Mouse (Mus musculus): ENCODE results near the gene Ugt1a6a. TPM values are rescaled to one million over a fixed set of nuclear protein-coding genes. Genes with fewer than 3 reads are reported as not detected.
"Not testable (repeated sequence)": the region's sequence is repeated elsewhere in the genome, so short reads cannot be mapped to it uniquely, and the experiment has no call there.

Ugt1a6a gene
- total RNA-seq (2021): 1 to 10 TPM in 1 of 2 experiments, under 1 TPM in 1; 0.90 to 1.4 TPM
- long read RNA-seq, experiment 1, partial matches to known transcripts: 0 of 2 reads
- long read RNA-seq, experiment 1, other reads (novel, unspliced or antisense): 0 of 2 reads
- long read RNA-seq, experiment 2, partial matches to known transcripts: 0 of 3 reads
- long read RNA-seq, experiment 2, other reads (novel, unspliced or antisense): 0 of 3 reads

GRCm38 (mm10) chr1:88134457-88135011 lies at the start of gene Ugt1a6a:
TSS of gene Ugt1a6a (plus strand) at chr1:88134809.
- not testable (repeated sequence) for DNase-seq

GRCm38 (mm10) chr1:88086125-88086524 lies 48.5 kb upstream of the Ugt1a6a start:
- DNase-seq: no peak

- DNase-seq: no peak
Measured at GRCm38 (mm10) chr1:88087513-88087912, 47.1 kb upstream of the Ugt1a6a start, which contains the start of gene Ugt1a8. TSS of gene Ugt1a8 (plus strand) at chr1:88087813.

- no peak for DNase-seq
Measured at GRCm38 (mm10) chr1:88092341-88092740, 42.3 kb upstream of the Ugt1a6a start.

GRCm38 (mm10) chr1:88094270-88094676 lies 40.3 kb upstream of the Ugt1a6a start:
- not testable (repeated sequence) for DNase-seq

- peak; percentile 7 for DNase-seq
Measured at GRCm38 (mm10) chr1:88094941-88095492, 39.6 kb upstream of the Ugt1a6a start, which contains the start of gene Ugt1a7c. TSS of gene Ugt1a7c (plus strand) at chr1:88095062.

GRCm38 (mm10) chr1:88098546-88098945 lies 36.1 kb upstream of the Ugt1a6a start:
- DNase-seq: not testable (repeated sequence)

- DNase-seq: not testable (repeated sequence)
Measured at GRCm38 (mm10) chr1:88099691-88100090, 34.9 kb upstream of the Ugt1a6a start.

- DNase-seq: not testable (repeated sequence)
Measured at GRCm38 (mm10) chr1:88103019-88103418, 31.6 kb upstream of the Ugt1a6a start, which contains the start of gene Ugt1a6b. TSS of gene Ugt1a6b (plus strand) at chr1:88103252.

- DNase-seq: not testable (repeated sequence)
Measured at GRCm38 (mm10) chr1:88103697-88104468, 30.7 kb upstream of the Ugt1a6a start.

GRCm38 (mm10) chr1:88104667-88105430 lies 29.8 kb upstream of the Ugt1a6a start:
- no peak for DNase-seq

- no peak for DNase-seq
Measured at GRCm38 (mm10) chr1:88105656-88106055, 29.0 kb upstream of the Ugt1a6a start.

- not testable (repeated sequence) for DNase-seq
Measured at GRCm38 (mm10) chr1:88109027-88109557, 25.5 kb upstream of the Ugt1a6a start.

GRCm38 (mm10) chr1:88109604-88110003 lies 25.0 kb upstream of the Ugt1a6a start:
- not testable (repeated sequence) for DNase-seq

GRCm38 (mm10) chr1:88112769-88113168 lies 21.8 kb upstream of the Ugt1a6a start:
- DNase-seq: not testable (repeated sequence)

GRCm38 (mm10) chr1:88120550-88120949 lies 14.1 kb upstream of the Ugt1a6a start:
- not testable (repeated sequence) for DNase-seq

GRCm38 (mm10) chr1:88121521-88121920 lies 13.1 kb upstream of the Ugt1a6a start:
- not testable (repeated sequence) for DNase-seq

- not testable (repeated sequence) for DNase-seq
Measured at GRCm38 (mm10) chr1:88125827-88126360, 8.7 kb upstream of the Ugt1a6a start.

- not testable (repeated sequence) for DNase-seq
Measured at GRCm38 (mm10) chr1:88129091-88129490, 5.5 kb upstream of the Ugt1a6a start.

GRCm38 (mm10) chr1:88130223-88130622 lies 4.4 kb upstream of the Ugt1a6a start:
- not testable (repeated sequence) for DNase-seq

GRCm38 (mm10) chr1:88133908-88134456 lies 627 bp upstream of the Ugt1a6a start:
- no peak for DNase-seq
